ENCODE assay signal across 8 mouse cellular contexts in the genomic region with DNA sequence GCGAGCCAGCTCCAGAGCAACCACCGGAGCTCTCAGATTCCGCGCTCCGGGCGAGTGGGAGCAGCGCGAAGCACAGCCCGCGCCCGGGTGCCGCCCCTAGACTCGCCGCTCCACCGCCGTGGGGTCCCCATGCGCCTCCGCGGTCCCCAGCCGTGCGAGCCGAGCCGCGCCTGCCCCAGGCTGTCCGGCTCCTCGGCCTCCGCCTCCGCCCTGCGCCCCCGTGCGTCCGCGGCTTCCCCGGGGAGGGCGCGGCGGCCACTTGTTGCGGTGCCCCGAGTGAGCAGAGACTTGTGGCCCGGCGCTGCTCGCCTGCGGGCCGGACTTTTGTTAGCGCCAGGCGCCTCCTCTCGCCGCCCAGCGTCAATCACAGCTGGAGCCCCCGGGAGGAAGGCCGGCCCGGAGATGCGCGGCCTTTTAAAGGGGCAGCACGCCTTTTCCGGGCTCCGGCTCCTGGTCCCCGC. TPM values are rescaled to one million over a fixed set of nuclear protein-coding genes. Genes with fewer than 3 reads are reported as not detected.
DNase-seq lines count a peak whose midpoint lies in the region; ATAC-seq and TF ChIP-seq lines count a peak whose summit lies in the region.

A gene (minus strand): TSS at position 330 of the 461 bp plus-strand sequence.

- DNase-seq in liver, embryonic 11.5 days (ENCODE audit: low spot score) = peak; percentile 79
- peak; percentile 5 for DNase-seq in thymus, postnatal 14 days

- peaks cover 7% of the 10 kb centered on the region; the same call in 1 of the 2 replicates for H3K4me1 ChIP-seq in megakaryocyte, embryonic 14.5 days
- no peaks in the 10 kb centered on the region for H3K4me1 ChIP-seq in embryonic fibroblast, embryonic 13.5 days (ENCODE audit: control insufficient read depth, insufficient read depth, low read length)
- no peaks in the 10 kb centered on the region for H3K4me1 ChIP-seq in heart, embryonic 11.5 days (ENCODE audit: control insufficient read depth, insufficient read depth, low read length)
- H3K4me1 ChIP-seq in kidney, embryonic 15.5 days = peaks cover 9% of the 10 kb centered on the region
- H3K4me1 ChIP-seq in liver, embryonic 11.5 days (replicated peaks; ENCODE audit: control insufficient read depth, insufficient read depth, low read length) = no peaks in the 10 kb centered on the region
- peaks cover 14% of the 10 kb centered on the region; the same call in 1 of the 2 replicates for H3K4me1 ChIP-seq in neural tube, embryonic 12.5 days

- H3K4me2 ChIP-seq in heart, embryonic 11.5 days = peak within 1 kb of the TSS; percentile 86
- H3K4me2 ChIP-seq in kidney, embryonic 15.5 days = peak within 1 kb of the TSS; percentile 83
- peak within 1 kb of the TSS; percentile 53 for H3K4me2 ChIP-seq in liver, embryonic 11.5 days
- peak within 1 kb of the TSS; percentile 75 for H3K4me2 ChIP-seq in neural tube, embryonic 12.5 days (replicated peaks)

- TF ChIP-seq POLR2A in embryonic fibroblast, embryonic 13.5 days (IDR thresholded peaks at IDR 0.05; ENCODE audit: low read depth, low read length) = peak; percentile 82

- H3K27me3 ChIP-seq in megakaryocyte, embryonic 14.5 days (replicated peaks) = peaks cover 25% of the 10 kb centered on the region
- no peaks in the 10 kb centered on the region for H3K27me3 ChIP-seq in heart, embryonic 11.5 days (ENCODE audit: control insufficient read depth, insufficient read depth, low read length)
- H3K27me3 ChIP-seq in kidney, embryonic 15.5 days = peaks cover 4% of the 10 kb centered on the region; the same call in 1 of the 2 replicates
- peaks cover 20% of the 10 kb centered on the region for H3K27me3 ChIP-seq in liver, embryonic 11.5 days (replicated peaks; ENCODE audit: control insufficient read depth, insufficient read depth, low read length)
- no peaks in the 10 kb centered on the region for H3K27me3 ChIP-seq in neural tube, embryonic 12.5 days (replicated peaks)

- TF ChIP-seq CTCF in embryonic fibroblast, embryonic 13.5 days (IDR thresholded peaks at IDR 0.05; ENCODE audit: borderline replicate concordance, insufficient read depth, low read length) = no peak

- peak within 1 kb of the TSS; percentile 80 for H3K9ac ChIP-seq in heart, embryonic 11.5 days (ENCODE audit: low read depth, low read length)
- H3K9ac ChIP-seq in kidney, embryonic 15.5 days = peak within 1 kb of the TSS; percentile 57
- H3K9ac ChIP-seq in liver, embryonic 11.5 days (ENCODE audit: low read depth, low read length) = peak within 1 kb of the TSS; percentile 60
- H3K9ac ChIP-seq in neural tube, embryonic 12.5 days = peak within 1 kb of the TSS; percentile 78

- under 1% methylated on average over 47 of the region's 58 CpGs for WGBS in heart, embryonic 11.5 days (ENCODE audit: insufficient replicate concordance)
- 0% methylated on average over 30 of the region's 58 CpGs for WGBS in kidney, embryonic 15.5 days
- WGBS in liver, embryonic 11.5 days = under 1% methylated on average over 52 of the region's 58 CpGs
- WGBS in neural tube, embryonic 12.5 days = under 1% methylated on average over 58 of the region's 58 CpGs

- no peaks in the 10 kb centered on the region for H3K9me3 ChIP-seq in megakaryocyte, embryonic 14.5 days
- no peaks in the 10 kb centered on the region for H3K9me3 ChIP-seq in heart, embryonic 11.5 days (replicated peaks; ENCODE audit: control insufficient read depth, low read length)
- no peaks in the 10 kb centered on the region for H3K9me3 ChIP-seq in kidney, embryonic 15.5 days (replicated peaks)
- no peaks in the 10 kb centered on the region for H3K9me3 ChIP-seq in liver, embryonic 11.5 days (ENCODE audit: control insufficient read depth, low read length)
- H3K9me3 ChIP-seq in neural tube, embryonic 12.5 days = no peaks in the 10 kb centered on the region

- H3K27ac ChIP-seq in embryonic fibroblast, embryonic 13.5 days (ENCODE audit: insufficient read depth, low read length) = peak within 1 kb of the TSS; percentile 70
- H3K27ac ChIP-seq in heart, embryonic 11.5 days (ENCODE audit: low read depth, low read length) = peak within 1 kb of the TSS; percentile 62
- H3K27ac ChIP-seq in kidney, embryonic 15.5 days = peak within 1 kb of the TSS; percentile 88
- H3K27ac ChIP-seq in liver, embryonic 11.5 days (ENCODE audit: low read depth, low read length) = peak within 1 kb of the TSS; percentile 46; the same call in 1 of the 2 replicates
- H3K27ac ChIP-seq in neural tube, embryonic 12.5 days = peak within 1 kb of the TSS; percentile 55

- peak within 1 kb of the TSS; percentile 50 for H3K4me3 ChIP-seq in megakaryocyte, embryonic 14.5 days (replicated peaks)
- H3K4me3 ChIP-seq in embryonic fibroblast, embryonic 13.5 days (ENCODE audit: insufficient read depth, low read length) = peak within 1 kb of the TSS; percentile 87
- peak within 1 kb of the TSS; percentile 57 for H3K4me3 ChIP-seq in heart, embryonic 11.5 days (ENCODE audit: low read depth, low read length)
- H3K4me3 ChIP-seq in kidney, embryonic 15.5 days (replicated peaks) = peak within 1 kb of the TSS; percentile 80
- peak within 1 kb of the TSS; percentile 61 for H3K4me3 ChIP-seq in liver, embryonic 11.5 days (ENCODE audit: low read depth, low read length)
- peak within 1 kb of the TSS; percentile 77 for H3K4me3 ChIP-seq in neural tube, embryonic 12.5 days

- ATAC-seq in megakaryocyte, adult 5-6 weeks (ENCODE audit: poor library complexity, severe bottlenecking) = no peak
- ATAC-seq in heart, embryonic 11.5 days (replicated peaks; ENCODE audit: insufficient number of reproducible peaks, low FRiP score, low TSS enrichment) = peak; percentile 82
- ATAC-seq in kidney, embryonic 15.5 days (replicated peaks; ENCODE audit: low FRiP score) = peak; percentile 94
- peak; percentile 77 for ATAC-seq in liver, embryonic 11.5 days (replicated peaks; ENCODE audit: low FRiP score)
- peak; percentile 92 for ATAC-seq in neural tube, embryonic 12.5 days (ENCODE audit: low FRiP score, low read depth)

- no peaks in the 10 kb centered on the region for H3K36me3 ChIP-seq in megakaryocyte, embryonic 14.5 days (replicated peaks; ENCODE audit: low read length)
- no peaks in the 10 kb centered on the region for H3K36me3 ChIP-seq in heart, embryonic 11.5 days (ENCODE audit: control insufficient read depth, insufficient read depth, low read length)
- H3K36me3 ChIP-seq in kidney, embryonic 15.5 days = no peaks in the 10 kb centered on the region
- H3K36me3 ChIP-seq in liver, embryonic 11.5 days (ENCODE audit: control insufficient read depth, insufficient read depth, low read length) = no peaks in the 10 kb centered on the region
- no peaks in the 10 kb centered on the region for H3K36me3 ChIP-seq in neural tube, embryonic 12.5 days

RNA-seq across cellular contexts. Expression of the gene that starts here (rescaled TPM):
- 0.04 TPM in 1 of 2 replicates, not detected in the other for polyA plus RNA-seq in megakaryocyte, embryonic 14.5 days (2012; ENCODE audit: insufficient read depth, low replicate concordance)
- not detected in 2 replicates for total RNA-seq in megakaryocyte, adult 5-6 weeks (2015)
- total RNA-seq in megakaryocyte, adult 5-6 weeks (2017) = not detected in 2 replicates
- 14.0 and 27.0 TPM in 2 replicates for polyA plus RNA-seq in embryonic fibroblast, embryonic 13.5 days (2011; ENCODE audit: insufficient read length, low read depth, missing spikeins)
- polyA plus RNA-seq in heart, embryonic 11.5 days (2014; fragmentation: Nextera tagmentation; extraction: Ambion mirVana) = 11.0 and 13.4 TPM in 2 replicates
- 15.2 and 16.9 TPM in 2 replicates for polyA plus RNA-seq in kidney, embryonic 15.5 days (2015; fragmentation: Nextera tagmentation; extraction: Ambion mirVana)
- 8.2 and 9.3 TPM in 2 replicates for polyA plus RNA-seq in liver, embryonic 11.5 days (2014; fragmentation: Nextera tagmentation; extraction: Ambion mirVana)
- 24.4 and 24.7 TPM in 2 replicates for polyA plus RNA-seq in neural tube, embryonic 12.5 days (2016; fragmentation: Nextera tagmentation; extraction: Ambion mirVana)
